Mouse (Mus musculus): Measurements from ENCODE around the gene Cd247.

- no peak for TF ChIP-seq CTCF (IDR thresholded peaks at IDR 0.05; ENCODE audit: low read depth)
- TF ChIP-seq EP300 (IDR thresholded peaks at IDR 0.05; ENCODE audit: low read depth): no peak
These were observed 60.4 kb downstream of the Cd247 start for GRCm38 (mm10) chr1:165848881-165849280.

All from heart, postnatal 0 days (tissue).